Mouse (Mus musculus) heart, adult 11 months (tissue): Measurements from ENCODE around the gene Slc9a1.

Experiments used
- DNase-seq: peaks from one replicate; pipeline ENCODE4 v3.0.0; 2022

The Slc9a1 gene

GRCm38 (mm10) chr4:133374011-133374410 lies 4.5 kb downstream of the Slc9a1 start:
- peak; percentile 86 for DNase-seq

DNA sequence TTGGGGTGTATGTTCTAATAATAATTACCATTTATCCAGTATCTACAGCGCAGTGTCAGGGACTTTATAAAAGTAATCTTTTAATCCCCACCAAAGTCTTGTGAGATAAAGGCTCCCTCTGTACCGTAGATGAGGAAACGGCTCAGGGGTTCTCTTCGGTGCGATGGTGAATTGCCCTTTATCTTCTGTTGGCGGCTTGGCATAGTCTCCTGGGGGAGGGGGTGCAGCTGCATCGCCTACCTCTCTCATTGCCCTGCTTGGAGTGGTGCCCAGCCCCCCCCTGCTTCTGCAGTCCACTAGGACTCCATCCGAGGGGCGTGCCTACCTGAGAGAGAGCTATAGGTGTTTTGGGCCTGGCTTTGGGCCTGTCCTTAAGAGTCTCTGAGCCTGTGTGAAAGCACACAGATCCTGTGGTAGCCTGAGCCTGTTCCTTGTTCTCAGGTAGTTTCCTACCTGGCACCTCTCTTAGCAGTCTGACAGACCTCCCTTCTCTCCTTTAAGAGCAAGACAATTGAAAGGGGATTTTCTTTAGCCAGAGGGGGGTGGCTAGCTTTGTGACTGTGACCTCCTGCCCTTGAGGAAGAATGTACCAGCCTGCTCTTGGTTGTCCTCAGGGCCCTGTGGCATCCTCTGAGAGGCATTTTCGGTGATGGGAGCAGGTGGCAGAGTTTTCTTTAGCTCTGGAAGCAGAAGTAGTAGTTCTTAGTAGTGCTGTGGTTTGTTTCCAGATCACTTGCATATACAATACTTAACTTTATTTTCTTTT lies 6.5 kb downstream of the Slc9a1 start:
- DNase-seq, result no peak

DNA sequence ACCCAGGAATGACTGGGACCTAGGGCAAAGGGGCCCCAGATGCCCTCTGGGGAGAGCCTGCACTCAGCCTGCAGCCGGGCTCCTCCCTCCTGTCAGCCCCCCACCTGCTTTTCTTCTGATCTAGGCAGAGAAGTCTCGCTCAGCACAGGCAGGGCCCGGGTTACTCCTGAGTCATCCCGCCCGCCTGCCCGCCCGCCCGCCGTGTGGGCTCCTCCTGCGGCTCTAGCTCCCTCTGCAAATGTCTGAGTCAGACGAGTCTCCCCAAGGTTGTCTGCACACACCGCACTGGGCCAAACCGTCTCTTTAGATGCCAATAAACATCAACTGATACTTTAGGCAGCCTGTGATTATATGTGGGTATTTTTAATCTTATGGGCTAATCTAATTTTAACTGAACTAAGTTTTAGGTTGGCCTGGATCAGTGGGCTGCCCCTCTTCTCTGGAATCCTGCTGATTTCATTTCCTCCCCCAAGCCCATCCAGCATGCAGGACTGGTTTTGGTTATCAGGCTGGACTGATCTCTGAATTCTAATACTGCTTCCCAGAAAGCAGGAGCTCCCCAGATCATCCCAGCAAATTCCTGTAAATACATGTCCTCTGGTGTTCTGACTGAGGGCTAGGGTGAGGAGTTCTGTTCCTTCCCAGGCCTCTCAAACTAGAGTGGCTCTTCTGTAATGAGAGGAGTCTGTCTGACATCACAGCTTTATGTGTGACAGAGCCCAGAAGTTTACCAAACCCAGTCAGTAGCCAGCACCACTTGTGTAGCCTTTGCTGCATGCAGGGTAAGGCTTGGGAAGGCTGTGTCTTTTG lies 8.9 kb downstream of the Slc9a1 start:
- no peak for DNase-seq

DNA sequence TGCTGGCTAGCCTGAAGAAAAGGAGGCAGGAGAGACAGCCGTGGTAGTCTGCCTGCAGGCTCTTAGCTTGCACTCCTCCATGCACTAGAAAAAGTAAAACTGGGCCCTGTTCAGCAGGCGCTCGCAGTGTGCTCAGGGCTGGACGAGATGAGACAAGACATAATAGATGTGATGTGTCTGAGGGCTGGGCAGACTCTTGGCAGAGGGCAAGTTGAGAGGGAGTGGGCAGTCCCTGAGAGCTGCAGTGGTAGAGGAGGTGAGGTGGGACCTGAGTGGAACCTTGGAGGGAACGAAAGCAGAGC lies 9.5 kb downstream of the Slc9a1 start:
- DNase-seq, result no peak

- no peak for DNase-seq
Observed at GRCm38 (mm10) chr4:133379861-133380260, 10.4 kb downstream of the Slc9a1 start.

DNA sequence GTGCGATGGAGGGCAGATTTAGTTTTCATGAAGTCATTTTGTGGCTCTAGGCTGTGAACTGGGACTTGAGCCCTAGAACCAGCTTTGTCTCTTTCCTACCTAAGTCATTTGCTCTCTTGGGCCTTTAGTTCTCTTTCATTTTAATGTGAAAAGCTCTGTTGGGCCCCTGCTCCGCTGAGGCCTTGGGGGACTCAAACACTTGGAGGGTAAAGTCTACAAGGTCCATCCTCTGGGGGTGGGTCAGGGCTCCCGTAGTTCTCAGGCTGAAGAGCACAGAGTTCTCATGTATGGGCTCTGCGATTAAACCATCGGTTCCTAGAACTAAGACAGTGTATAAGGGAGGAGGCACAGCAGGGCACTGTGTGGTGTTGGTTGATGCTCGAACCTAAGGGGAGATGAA lies 11.0 kb downstream of the Slc9a1 start:
- no peak for DNase-seq

- no peak for DNase-seq
Observed at GRCm38 (mm10) chr4:133381141-133381540, 11.6 kb downstream of the Slc9a1 start.

- DNase-seq, result no peak
Observed at GRCm38 (mm10) chr4:133386061-133386797, 16.7 kb downstream of the Slc9a1 start.

GRCm38 (mm10) chr4:133387053-133387452 lies 17.5 kb downstream of the Slc9a1 start:
- DNase-seq, result no peak

- peak; percentile 98 for DNase-seq
Observed at GRCm38 (mm10) chr4:133388781-133389552, 19.5 kb downstream of the Slc9a1 start.

GRCm38 (mm10) chr4:133390042-133390441 lies 20.5 kb downstream of the Slc9a1 start:
- no peak for DNase-seq

- DNase-seq, result no peak
Observed at GRCm38 (mm10) chr4:133390585-133390984, 21.1 kb downstream of the Slc9a1 start.

DNA sequence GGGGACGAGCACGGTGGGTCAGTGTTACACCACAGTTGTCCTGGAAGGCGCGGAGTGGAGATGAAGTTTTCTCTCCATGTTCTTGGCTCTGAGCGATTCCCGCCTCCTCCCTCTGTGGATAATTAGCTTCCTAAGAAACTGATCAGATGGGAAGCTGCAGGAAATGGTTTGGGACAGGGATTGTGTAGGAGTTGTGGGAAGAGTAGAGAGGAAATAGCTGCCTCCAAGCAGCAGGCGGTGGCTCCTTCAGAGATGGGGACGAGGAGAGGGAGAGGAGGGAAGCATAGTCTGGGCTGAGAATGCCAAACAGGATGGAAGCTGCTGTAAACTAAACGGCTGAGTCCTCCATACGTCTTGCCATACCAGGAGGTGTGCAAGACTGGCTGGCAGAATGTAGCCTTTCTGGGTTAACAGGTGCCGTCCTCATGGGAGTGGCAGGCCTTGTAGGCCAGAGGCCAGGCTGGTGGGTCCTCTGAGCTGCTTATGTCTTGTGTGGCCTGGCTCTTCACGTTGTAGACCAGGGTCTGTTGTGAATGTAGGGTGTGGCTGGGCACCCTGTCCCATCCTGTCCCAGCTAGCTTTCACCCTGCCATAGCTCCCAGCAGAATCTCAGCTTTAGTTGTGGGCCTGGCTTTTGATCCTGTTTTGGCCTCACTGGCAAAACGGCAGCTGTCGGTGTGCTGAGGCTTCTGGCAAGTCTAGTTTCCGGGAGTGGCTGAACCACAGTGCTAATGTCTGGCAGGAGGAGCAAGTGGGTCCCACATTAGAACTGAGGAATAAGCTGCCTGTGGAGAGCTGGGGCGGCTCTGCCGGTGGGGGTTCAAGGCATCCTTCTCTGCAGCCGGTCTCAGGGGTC lies 21.9 kb downstream of the Slc9a1 start:
- DNase-seq, result peak; percentile 97

DNA sequence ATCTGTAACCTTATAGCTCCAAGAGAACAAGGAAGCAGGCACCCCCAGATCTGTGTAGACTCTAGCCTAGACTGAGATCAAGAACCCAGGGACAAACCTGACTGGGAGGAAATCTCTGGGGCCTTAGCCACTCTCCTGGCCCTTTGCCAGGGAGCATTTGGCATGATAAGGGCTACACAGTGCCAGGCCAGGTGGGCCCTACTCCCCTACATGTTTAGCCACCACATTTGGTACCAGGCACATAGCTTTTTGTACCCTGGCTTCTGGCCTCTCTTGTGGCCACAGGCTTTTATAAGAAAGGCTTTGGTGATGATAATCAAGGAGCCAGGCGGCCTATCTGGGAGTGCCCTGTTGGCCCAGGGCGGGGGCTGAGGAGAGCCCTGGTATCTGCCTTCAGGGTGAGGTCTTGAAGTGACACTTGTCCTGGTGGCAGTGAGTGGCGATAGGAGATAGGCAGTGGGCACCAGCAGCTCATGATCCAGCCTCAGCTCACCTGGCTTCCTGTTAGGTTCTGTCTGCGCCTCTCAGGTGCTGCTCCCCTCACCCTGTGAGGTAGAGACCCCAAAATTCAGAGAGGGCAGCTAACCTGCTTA lies 25.6 kb downstream of the Slc9a1 start:
- DNase-seq, result peak; percentile 93

GRCm38 (mm10) chr4:133396079-133396478 lies 26.6 kb downstream of the Slc9a1 start:
- DNase-seq, result no peak

DNA sequence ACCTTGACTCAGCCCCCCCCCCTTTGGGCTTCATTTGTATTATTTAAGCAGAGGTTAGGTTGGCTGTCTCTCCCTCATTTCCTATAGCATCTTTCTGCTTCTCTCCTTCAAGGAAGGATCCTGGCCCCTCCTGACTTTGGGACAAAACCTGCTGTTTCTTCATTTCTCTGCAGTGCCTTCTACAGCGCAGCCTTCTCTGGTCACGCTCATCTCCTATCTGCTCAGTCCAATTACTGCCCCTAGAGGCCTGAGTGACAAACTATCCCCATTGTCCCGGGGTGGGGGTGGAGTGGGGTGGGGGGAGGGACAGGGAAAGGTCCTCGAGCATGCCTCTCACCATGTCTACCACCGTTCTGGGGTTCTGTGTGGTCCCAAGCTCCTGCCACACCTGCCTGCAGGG lies 27.8 kb downstream of the Slc9a1 start:
- DNase-seq, result no peak

GRCm38 (mm10) chr4:133397961-133398360 lies 28.5 kb downstream of the Slc9a1 start:
- DNase-seq, result no peak

DNA sequence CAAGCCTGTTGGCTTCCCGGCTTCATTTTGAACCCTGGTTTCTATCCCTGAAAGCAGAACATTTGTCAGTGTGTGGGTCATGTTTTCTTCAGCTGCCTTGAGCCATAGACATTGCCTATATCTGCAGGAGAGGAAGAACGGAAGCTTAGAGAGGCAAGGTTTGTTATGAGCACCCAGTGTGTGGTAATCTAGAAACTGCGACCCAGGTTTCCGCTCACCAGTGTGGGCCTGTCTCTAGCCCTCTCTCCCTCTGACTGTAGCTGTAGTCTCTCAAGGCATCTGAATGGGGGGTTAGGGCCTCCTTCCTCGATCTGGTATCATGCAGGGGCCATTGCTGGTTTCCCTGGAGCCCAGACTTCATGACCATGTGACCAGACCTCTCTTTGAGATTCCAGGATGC lies 29.1 kb downstream of the Slc9a1 start:
- DNase-seq, result no peak

- DNase-seq, result no peak
Observed at GRCm38 (mm10) chr4:133399509-133399908, 30.0 kb downstream of the Slc9a1 start.

GRCm38 (mm10) chr4:133400098-133400497 lies 30.6 kb downstream of the Slc9a1 start:
- DNase-seq, result peak; percentile 90

GRCm38 (mm10) chr4:133402011-133402410 lies 32.5 kb downstream of the Slc9a1 start:
- no peak for DNase-seq
